Mouse (Mus musculus) kidney, postnatal 0 days (tissue): Measurements from ENCODE around the gene Creb5. TPM values are rescaled to one million over a fixed set of nuclear protein-coding genes. Genes with fewer than 3 reads are reported as not detected.

ENCODE experiments used
- ATAC-seq: fragments of 200-750 bp; cut with Nextera tagmentation; replicated peaks from 2 replicates; pipeline ENCODE4 v1.8.0; 2017; ENCODE audit warnings: low read depth, moderate number of reproducible peaks, moderate TSS enrichment, moderate library complexity; ENCODE audit not compliant: low FRiP score
- DNase-seq: peaks from one replicate; pipeline ENCODE4 v3.0.0-alpha.2; 2016; ENCODE audit warnings: low spot score
- H3K27ac ChIP-seq: fragments of 300-500 bp; sonication (generic); 2 replicates; pipeline ENCODE4 v1.5.1; 2014; ENCODE audit warnings: mild to moderate bottlenecking
- H3K27me3 ChIP-seq: fragments of 300-500 bp; sonication (generic); 2 replicates; pipeline ENCODE4 v1.6.1; 2014; ENCODE audit warnings: low read length, mixed read lengths; ENCODE audit not compliant: insufficient read depth
- H3K36me3 ChIP-seq: fragments of 300-500 bp; sonication (generic); 2 replicates; pipeline ENCODE4 v1.6.1; 2014; ENCODE audit warnings: low read length, mixed read lengths; ENCODE audit not compliant: insufficient read depth
- H3K4me1 ChIP-seq: fragments of 300-500 bp; sonication (generic); replicated peaks from 2 replicates; pipeline ENCODE4 v1.6.1; 2014; ENCODE audit warnings: antibody characterized with exemption, low read length, mixed read lengths; ENCODE audit not compliant: insufficient read depth
- H3K4me2 ChIP-seq: fragments of 300-500 bp; sonication (generic); 2 replicates; pipeline ENCODE4 v1.6.1; 2014; ENCODE audit warnings: mild to moderate bottlenecking, low read length, moderate library complexity, mixed read lengths
- H3K4me3 ChIP-seq: fragments of 300-500 bp; sonication (generic); replicated peaks from 2 replicates; pipeline ENCODE4 v1.5.1; 2014; ENCODE audit warnings: low read depth, low read length
- H3K9ac ChIP-seq: fragments of 300-500 bp; sonication (generic); 2 replicates; pipeline ENCODE4 v1.6.1; 2014; ENCODE audit warnings: low read depth, low read length
- H3K9me3 ChIP-seq: fragments of 300-500 bp; sonication (generic); replicated peaks from 2 replicates; pipeline ENCODE4 v1.6.1; 2016; ENCODE audit warnings: low read length, inconsistent platforms, mixed read lengths
- CTCF ChIP-seq: IDR thresholded peaks from 2 replicates; pipeline ENCODE4 v1.5.1; 2016; ENCODE audit warnings: antibody characterized with exemption, low read depth, mild to moderate bottlenecking, moderate library complexity
- WGBS: fragments of 180-500 bp; shearing (Covaris S2); extraction: QIAGEN DNeasy Blood & Tissue Kit; methylation state at CpG from one replicate; pipeline ENCODE4 v1.1.7; 2014; 5-methylcytosine and 5-hydroxymethylcytosine counted together
- polyA plus RNA-seq: library from polyadenylated mRNA; unstranded; fragments of >200 nt; fragmentation: Nextera tagmentation; extraction: Ambion mirVana; gene quantifications from 2 replicates; pipeline ENCODE4 v1.2.1, GENCODE M21; 2015

The Creb5 gene
- polyA plus RNA-seq, 1 experiment from 2014 or later, result 1.6 TPM

DNA sequence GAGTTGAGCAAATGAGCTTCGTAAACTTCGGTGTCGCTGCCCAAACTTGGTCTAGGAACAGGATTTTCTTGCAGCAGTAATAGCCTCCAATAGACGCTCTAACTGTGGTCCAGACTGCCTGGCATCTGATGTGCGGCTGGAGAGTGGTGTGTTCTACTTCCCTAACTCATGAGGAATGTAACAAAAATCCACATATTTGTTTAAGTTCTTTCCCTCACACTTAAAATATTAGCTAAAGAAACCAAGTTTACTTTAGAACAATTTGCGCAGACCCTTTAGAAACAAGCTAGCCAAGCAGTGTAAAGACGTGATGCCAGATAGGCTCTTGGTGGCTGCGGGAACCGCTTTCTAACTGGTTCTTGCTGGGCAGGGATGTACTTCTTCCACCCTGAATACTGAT, 428.9 kb downstream of the Creb5 start:
- no peaks in the 10 kb centered on the region for H3K9me3 ChIP-seq
- no peak overlapping the region for H3K27ac ChIP-seq
- H3K27me3 ChIP-seq, result no peaks in the 10 kb centered on the region
- H3K4me3 ChIP-seq, result no peak overlapping the region
- ATAC-seq, result no peak
- WGBS, result 89% methylated on average over 9 of the region's 9 CpGs
- H3K36me3 ChIP-seq, result no peaks in the 10 kb centered on the region
- no peak for TF ChIP-seq CTCF
- H3K4me1 ChIP-seq, result no peaks in the 10 kb centered on the region
- no peak overlapping the region for H3K4me2 ChIP-seq
- no peak overlapping the region for H3K9ac ChIP-seq
- DNase-seq, result no peak

DNA sequence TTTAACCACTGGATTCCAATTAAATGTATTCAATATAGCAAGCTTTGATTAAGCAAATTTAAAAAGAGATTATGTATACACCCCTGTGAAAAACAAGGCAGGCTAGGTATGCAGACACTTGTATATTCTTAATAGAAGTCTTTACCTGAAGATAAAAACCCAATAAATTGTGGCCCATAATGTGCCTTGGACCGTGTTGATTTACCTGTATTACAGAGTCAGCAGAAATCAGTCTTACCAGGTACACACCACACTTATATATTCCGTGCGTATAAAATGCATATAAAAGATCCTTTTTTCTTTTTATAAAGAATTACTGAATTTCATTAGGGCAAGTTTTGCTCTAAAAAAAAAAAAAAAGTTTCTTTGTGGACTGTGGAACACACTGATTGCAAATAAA, 432.9 kb downstream of the Creb5 start:
- H3K4me1 ChIP-seq, result no peaks in the 10 kb centered on the region
- no peak overlapping the region for H3K4me2 ChIP-seq
- H3K36me3 ChIP-seq, result no peaks in the 10 kb centered on the region
- ATAC-seq (no peak), DNase-seq (no peak)
- 91% methylated on average over 3 of the region's 3 CpGs for WGBS
- H3K27ac ChIP-seq, result no peak overlapping the region
- no peaks in the 10 kb centered on the region for H3K9me3 ChIP-seq
- no peaks in the 10 kb centered on the region for H3K27me3 ChIP-seq
- TF ChIP-seq CTCF, result no peak
- no peak overlapping the region for H3K9ac ChIP-seq
- no peak overlapping the region for H3K4me3 ChIP-seq

GRCm38 (mm10) chr6:53721595-53721994, 434.5 kb downstream of the Creb5 start:
- no peak overlapping the region for H3K4me3 ChIP-seq
- 12% methylated on average over 9 of the region's 9 CpGs for WGBS
- peak; percentile 66 for DNase-seq

GRCm38 (mm10) chr6:53722694-53723093, 435.6 kb downstream of the Creb5 start:
- Histone ChIP-seq H3K27me3 (no peaks in the 10 kb centered on the region), H3K4me3 (no peak overlapping the region), H3K36me3 (no peaks in the 10 kb centered on the region), H3K9me3 (no peaks in the 10 kb centered on the region), H3K27ac (no peak overlapping the region), H3K9ac (no peak overlapping the region), H3K4me1 (no peaks in the 10 kb centered on the region), H3K4me2 (no peak overlapping the region)
- TF ChIP-seq CTCF, result no peak
- no peak for ATAC-seq
- WGBS, result 79% methylated on average over 4 of the region's 4 CpGs
- DNase-seq, result no peak

More at GRCm38 (mm10) chr6:53721595-53721994, 434.5 kb downstream of the Creb5 start:
- no peak overlapping the region for H3K27ac ChIP-seq
- no peaks in the 10 kb centered on the region for H3K36me3 ChIP-seq
- H3K4me1 ChIP-seq, result no peaks in the 10 kb centered on the region
- no peak overlapping the region for H3K4me2 ChIP-seq
- no peak overlapping the region for H3K9ac ChIP-seq
- no peaks in the 10 kb centered on the region for H3K9me3 ChIP-seq
- TF ChIP-seq CTCF, result peak; percentile 89
- no peak; the same call in 1 of the 2 replicates for ATAC-seq
- H3K27me3 ChIP-seq, result no peaks in the 10 kb centered on the region

- Histone ChIP-seq H3K9me3 (no peaks in the 10 kb centered on the region), H3K4me2 (no peak overlapping the region), H3K27ac (no peak overlapping the region), H3K4me3 (no peak overlapping the region), H3K9ac (no peak overlapping the region), H3K36me3 (no peaks in the 10 kb centered on the region), H3K4me1 (no peaks in the 10 kb centered on the region), H3K27me3 (no peaks in the 10 kb centered on the region)
- DNase-seq (no peak), ATAC-seq (no peak)
- 66% methylated on average over 7 of the region's 7 CpGs for WGBS
- no peak for TF ChIP-seq CTCF
These were observed 443.4 kb downstream of the Creb5 start for GRCm38 (mm10) chr6:53730487-53730886.

DNA sequence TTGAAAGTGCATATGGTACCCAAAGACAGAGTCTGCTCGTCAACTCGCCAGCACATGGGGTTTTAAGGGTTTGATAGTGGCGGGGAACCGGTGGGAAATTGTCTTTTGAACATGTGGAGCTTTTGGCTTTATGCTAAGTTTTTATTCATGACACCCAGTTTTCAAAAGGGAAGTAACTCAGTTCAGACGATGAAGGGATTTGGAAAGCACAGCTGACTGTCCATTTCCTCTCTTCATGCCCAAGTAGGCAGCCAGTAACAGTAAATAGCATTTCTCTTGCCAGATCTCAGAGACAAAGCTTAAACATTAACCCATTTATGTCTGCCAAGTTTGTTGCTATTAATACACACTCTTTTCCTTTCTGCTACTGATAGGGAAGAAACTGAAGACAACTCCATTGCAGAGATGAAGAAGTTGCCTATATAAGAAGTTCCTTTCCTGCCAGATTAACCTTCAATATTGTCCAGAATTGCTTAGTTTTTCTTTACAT, 444.0 kb downstream of the Creb5 start:
- DNase-seq (no peak), ATAC-seq (no peak)
- Histone ChIP-seq H3K9me3 (no peaks in the 10 kb centered on the region), H3K4me3 (no peak overlapping the region), H3K9ac (no peak overlapping the region), H3K27me3 (no peaks in the 10 kb centered on the region), H3K4me2 (no peak overlapping the region), H3K4me1 (no peaks in the 10 kb centered on the region), H3K36me3 (no peaks in the 10 kb centered on the region), H3K27ac (no peak overlapping the region)
- 68% methylated on average over 5 of the region's 5 CpGs for WGBS
- TF ChIP-seq CTCF, result no peak

- Histone ChIP-seq H3K9ac (no peak overlapping the region), H3K4me3 (no peak overlapping the region), H3K27me3 (no peaks in the 10 kb centered on the region), H3K27ac (no peak overlapping the region), H3K36me3 (no peaks in the 10 kb centered on the region), H3K4me1 (no peaks in the 10 kb centered on the region), H3K4me2 (no peak overlapping the region), H3K9me3 (no peaks in the 10 kb centered on the region)
- WGBS, result 90% methylated on average over 1 of the region's 1 CpGs
- DNase-seq (no peak), ATAC-seq (no peak)
- no peak for TF ChIP-seq CTCF
These were observed 446.5 kb downstream of the Creb5 start for GRCm38 (mm10) chr6:53733546-53733945.
